Mouse (Mus musculus) heart, embryonic 10.5 days (tissue): ENCODE results near the gene Mcur1. TPM values are rescaled to one million over a fixed set of nuclear protein-coding genes. Genes with fewer than 3 reads are reported as not detected.

Source experiments
- DNase-seq: peaks from one replicate; pipeline ENCODE4 v3.0.0-alpha.2; 2017; ENCODE audit warnings: low spot score
- H3K27ac ChIP-seq: fragments of 300-500 bp; sonication (generic); 2 replicates; pipeline ENCODE4 v1.5.1; 2016; ENCODE audit warnings: mild to moderate bottlenecking
- H3K27me3 ChIP-seq: fragments of 300-500 bp; sonication (generic); 2 replicates; pipeline ENCODE4 v1.6.1; 2016; ENCODE audit warnings: mild to moderate bottlenecking; ENCODE audit not compliant: poor library complexity, insufficient read depth, severe bottlenecking
- H3K36me3 ChIP-seq: fragments of 300-500 bp; sonication (generic); 2 replicates; pipeline ENCODE4 v1.6.1; 2016; ENCODE audit warnings: mild to moderate bottlenecking, moderate library complexity
- H3K4me1 ChIP-seq: fragments of 300-500 bp; sonication (generic); 2 replicates; pipeline ENCODE4 v1.6.1; 2016; ENCODE audit warnings: mild to moderate bottlenecking
- H3K4me3 ChIP-seq: fragments of 300-500 bp; sonication (generic); 2 replicates; pipeline ENCODE4 v1.5.1; 2016; ENCODE audit warnings: mild to moderate bottlenecking, moderate library complexity
- H3K9me3 ChIP-seq: fragments of 300-500 bp; sonication (generic); 2 replicates; pipeline ENCODE4 v1.6.1; 2016; ENCODE audit warnings: mild to moderate bottlenecking, moderate library complexity
- WGBS: fragments of 180-500 bp; shearing (Covaris S2); methylation state at CpG from one replicate; pipeline ENCODE4 v1.1.7; 2016; 5-methylcytosine and 5-hydroxymethylcytosine counted together
- polyA plus RNA-seq: library from polyadenylated mRNA; unstranded; fragments of >200 nt; fragmentation: Nextera tagmentation; extraction: Ambion mirVana; gene quantifications from 2 replicates; pipeline ENCODE4 v1.2.1, GENCODE M21; 2016

Gene Mcur1
- polyA plus RNA-seq, 1 experiment from 2014 or later, result 13.6 TPM

GRCm38 (mm10) chr13:43582961-43583360 lies 23.0 kb upstream of the Mcur1 start:
- Histone ChIP-seq H3K4me3 (peak overlapping the region; percentile 37), H3K4me1 (0 out of 2 replicates have a peak, but pooled peaks cover 5% of the 10 kb centered on the region), H3K36me3 (no peaks in the 10 kb centered on the region), H3K27ac (no peak overlapping the region), H3K9me3 (no peaks in the 10 kb centered on the region), H3K27me3 (no peaks in the 10 kb centered on the region)
- DNase-seq, result peak; percentile 67
- 34% methylated on average over 16 of the region's 16 CpGs for WGBS

GRCm38 (mm10) chr13:43580661-43581060 lies 20.7 kb upstream of the Mcur1 start:
- 90% methylated on average over 5 of the region's 5 CpGs for WGBS
- Histone ChIP-seq H3K27ac (no peak overlapping the region), H3K36me3 (no peaks in the 10 kb centered on the region), H3K27me3 (no peaks in the 10 kb centered on the region), H3K9me3 (no peaks in the 10 kb centered on the region), H3K4me1 (0 out of 2 replicates have a peak, but pooled peaks cover 5% of the 10 kb centered on the region), H3K4me3 (no peak overlapping the region)
- peak; percentile 61 for DNase-seq

- peak; percentile 79 for DNase-seq
- Histone ChIP-seq H3K4me3 (no peak overlapping the region), H3K36me3 (no peaks in the 10 kb centered on the region), H3K4me1 (0 out of 2 replicates have a peak, but pooled peaks cover 5% of the 10 kb centered on the region), H3K9me3 (no peaks in the 10 kb centered on the region), H3K27me3 (no peaks in the 10 kb centered on the region), H3K27ac (no peak overlapping the region)
- WGBS, result 16% methylated on average over 18 of the region's 18 CpGs
These were observed 19.7 kb upstream of the Mcur1 start for GRCm38 (mm10) chr13:43579740-43580139.

GRCm38 (mm10) chr13:43577766-43578165 lies 17.8 kb upstream of the Mcur1 start:
- Histone ChIP-seq H3K4me1 (no peaks in the 10 kb centered on the region), H3K36me3 (no peaks in the 10 kb centered on the region), H3K27me3 (no peaks in the 10 kb centered on the region), H3K27ac (no peak overlapping the region), H3K4me3 (no peak overlapping the region), H3K9me3 (no peaks in the 10 kb centered on the region)
- DNase-seq, result peak; percentile 65
- WGBS, result 84% methylated on average over 12 of the region's 12 CpGs

GRCm38 (mm10) chr13:43577254-43577653 lies 17.3 kb upstream of the Mcur1 start:
- Histone ChIP-seq H3K27me3 (no peaks in the 10 kb centered on the region), H3K36me3 (no peaks in the 10 kb centered on the region), H3K4me3 (no peak overlapping the region), H3K27ac (no peak overlapping the region), H3K9me3 (no peaks in the 10 kb centered on the region), H3K4me1 (no peaks in the 10 kb centered on the region)
- WGBS, result 59% methylated on average over 5 of the region's 5 CpGs
- DNase-seq, result peak; percentile 65

- Histone ChIP-seq H3K27me3 (no peaks in the 10 kb centered on the region), H3K4me1 (no peaks in the 10 kb centered on the region), H3K4me3 (no peak overlapping the region), H3K36me3 (no peaks in the 10 kb centered on the region), H3K9me3 (peaks cover 6% of the 10 kb centered on the region; the same call in 1 of the 2 replicates), H3K27ac (no peak overlapping the region)
- DNase-seq, result peak; percentile 57
- 85% methylated on average over 5 of the region's 5 CpGs for WGBS
These were observed 15.4 kb upstream of the Mcur1 start for GRCm38 (mm10) chr13:43575431-43575830.

- Histone ChIP-seq H3K4me1 (no peaks in the 10 kb centered on the region), H3K36me3 (no peaks in the 10 kb centered on the region), H3K4me3 (no peak overlapping the region), H3K27me3 (no peaks in the 10 kb centered on the region), H3K27ac (no peak overlapping the region), H3K9me3 (peaks cover 6% of the 10 kb centered on the region; the same call in 1 of the 2 replicates)
- DNase-seq, result no peak
- WGBS, result 67% methylated on average over 2 of the region's 2 CpGs
These were observed 14.0 kb upstream of the Mcur1 start for GRCm38 (mm10) chr13:43573979-43574378.

- Histone ChIP-seq H3K4me1 (no peaks in the 10 kb centered on the region), H3K27me3 (no peaks in the 10 kb centered on the region), H3K27ac (no peak overlapping the region), H3K4me3 (no peak overlapping the region), H3K9me3 (peaks cover 6% of the 10 kb centered on the region; the same call in 1 of the 2 replicates), H3K36me3 (no peaks in the 10 kb centered on the region)
- 72% methylated on average over 25 of the region's 25 CpGs for WGBS
- peak; percentile 65 for DNase-seq
These were observed 7.3 kb upstream of the Mcur1 start for GRCm38 (mm10) chr13:43567141-43567891.

GRCm38 (mm10) chr13:43566184-43566583 lies 6.2 kb upstream of the Mcur1 start:
- 88% methylated on average over 8 of the region's 8 CpGs for WGBS
- no peaks in the 10 kb centered on the region for H3K27me3 ChIP-seq
- H3K4me3 ChIP-seq, result no peak overlapping the region
- peaks cover 5% of the 10 kb centered on the region; the same call in 1 of the 2 replicates for H3K9me3 ChIP-seq
- H3K4me1 ChIP-seq, result peaks cover 4% of the 10 kb centered on the region; the same call in 1 of the 2 replicates
- peak; percentile 68 for DNase-seq
- no peaks in the 10 kb centered on the region for H3K36me3 ChIP-seq
- no peak overlapping the region for H3K27ac ChIP-seq

GRCm38 (mm10) chr13:43565346-43565745 lies 5.4 kb upstream of the Mcur1 start:
- Histone ChIP-seq H3K4me1 (peaks cover 8% of the 10 kb centered on the region; the same call in 1 of the 2 replicates), H3K27me3 (no peaks in the 10 kb centered on the region), H3K27ac (no peak overlapping the region), H3K9me3 (no peaks in the 10 kb centered on the region), H3K36me3 (no peaks in the 10 kb centered on the region), H3K4me3 (no peak overlapping the region)
- DNase-seq, result peak; percentile 92
- WGBS, result 16% methylated on average over 9 of the region's 9 CpGs

GRCm38 (mm10) chr13:43564733-43565132 lies 4.7 kb upstream of the Mcur1 start:
- H3K27me3 ChIP-seq, result no peaks in the 10 kb centered on the region
- H3K4me3 ChIP-seq, result no peak overlapping the region
- no peak for DNase-seq
- H3K4me1 ChIP-seq, result peaks cover 8% of the 10 kb centered on the region
- H3K9me3 ChIP-seq, result no peaks in the 10 kb centered on the region
- 84% methylated on average over 5 of the region's 5 CpGs for WGBS
- no peak overlapping the region for H3K27ac ChIP-seq
- no peaks in the 10 kb centered on the region for H3K36me3 ChIP-seq

- H3K9me3 ChIP-seq, result no peaks in the 10 kb centered on the region
- no peaks in the 10 kb centered on the region for H3K36me3 ChIP-seq
- H3K27me3 ChIP-seq, result no peaks in the 10 kb centered on the region
- H3K4me3 ChIP-seq, result no peak overlapping the region
- 84% methylated on average over 5 of the region's 5 CpGs for WGBS
- H3K4me1 ChIP-seq, result peaks cover 16% of the 10 kb centered on the region
- H3K27ac ChIP-seq, result no peak overlapping the region
- no peak for DNase-seq
These were observed 2.7 kb upstream of the Mcur1 start for GRCm38 (mm10) chr13:43562726-43563125.

GRCm38 (mm10) chr13:43560458-43561411 lies 744 bp upstream of the Mcur1 start:
- H3K36me3 ChIP-seq, result no peaks in the 10 kb centered on the region
- 14% methylated on average over 18 of the region's 18 CpGs for WGBS
- no peak for DNase-seq

More at GRCm38 (mm10) chr13:43560458-43561411, 744 bp upstream of the Mcur1 start:
- Histone ChIP-seq H3K4me1 (peaks cover 16% of the 10 kb centered on the region), H3K4me3 (peak overlapping the region; percentile 86), H3K27ac (peak overlapping the region; percentile 99), H3K27me3 (no peaks in the 10 kb centered on the region), H3K9me3 (no peaks in the 10 kb centered on the region)
